Mouse (Mus musculus) inflammation-experienced regulatory T-cells, adult 16 weeks (primary cell): ENCODE data around the gene Zfp764. TPM values are rescaled to one million over a fixed set of nuclear protein-coding genes. Genes with fewer than 3 reads are reported as not detected.

Experiments
- polyA plus RNA-seq: library from polyadenylated mRNA; unstranded; fragments of 100-300 nt; shearing (Covaris generic); gene quantifications from one replicate; pipeline ENCODE4 v1.2.1, GENCODE M21; 2017

Zfp764 gene
- polyA plus RNA-seq = 15.9 TPM

GRCm38 (mm10) chr7:127406002-127406987, at the start of gene Zfp764:
TSS of gene Zfp764 (minus strand) at chr7:127406822.

GRCm38 (mm10) chr7:127448521-127449300, 42.1 kb upstream of the Zfp764 start, which contains the start of gene Zfp689:
TSS of gene Zfp689 (minus strand) at chr7:127449158.

GRCm38 (mm10) chr7:127421388-127422191, 15.0 kb upstream of the Zfp764 start, which contains the start of gene Zfp688:
TSS of gene Zfp688 (minus strand) at chr7:127422068.

GRCm38 (mm10) chr7:127393157-127393943, 13.3 kb downstream of the Zfp764 start, which contains the start of gene E430018J23Rik:
TSS of gene E430018J23Rik (minus strand) at chr7:127393629.

GRCm38 (mm10) chr7:127386641-127387392, 19.8 kb downstream of the Zfp764 start, which contains the start of gene 9130019O22Rik:
TSS of gene 9130019O22Rik (minus strand) at chr7:127387166.

GRCm38 (mm10) chr7:127375271-127376245, 31.1 kb downstream of the Zfp764 start, which contains the start of gene Zfp747:
TSS of gene Zfp747 (minus strand) at chr7:127376050.

Other genes starting within 250 kb of the Zfp764 start
- gene Cd2bp2, start 210.8 kb downstream of the Zfp764 start, polyA plus RNA-seq = 89.7 TPM
- 11.7 TPM for gene Tbc1d10b, start 198.4 kb downstream of the Zfp764 start, polyA plus RNA-seq
- gene Mylpf, start 197.9 kb downstream of the Zfp764 start, polyA plus RNA-seq = 18.9 TPM
- 26.7 TPM for gene Zfp553, start 173.8 kb downstream of the Zfp764 start, polyA plus RNA-seq
- 480 TPM for gene Sept1, start 173.7 kb downstream of the Zfp764 start, polyA plus RNA-seq
- gene Zfp771, start 162.5 kb downstream of the Zfp764 start, polyA plus RNA-seq = 1.8 TPM
- gene Dctpp1, start 146.1 kb downstream of the Zfp764 start, polyA plus RNA-seq = 36.1 TPM
- 31.6 TPM for gene Sephs2, start 132.8 kb downstream of the Zfp764 start, polyA plus RNA-seq
- 462 TPM for gene Itgal, start 110.6 kb downstream of the Zfp764 start, polyA plus RNA-seq
- 0.49 TPM for gene Zfp768, start 61.2 kb downstream of the Zfp764 start, polyA plus RNA-seq
- 20.8 TPM for gene Zfp747, start 30.8 kb downstream of the Zfp764 start, polyA plus RNA-seq
- 9.6 TPM for gene 9130019O22Rik, start 19.7 kb downstream of the Zfp764 start, polyA plus RNA-seq
- gene E430018J23Rik, start 13.2 kb downstream of the Zfp764 start, polyA plus RNA-seq = 7.4 TPM
- gene Zfp688, start 15.2 kb upstream of the Zfp764 start, polyA plus RNA-seq = 52.8 TPM
- gene Zfp689, start 42.3 kb upstream of the Zfp764 start, polyA plus RNA-seq = 10.1 TPM
- gene Prr14, start 52.8 kb upstream of the Zfp764 start, polyA plus RNA-seq = 156 TPM
- gene Fbrs, start 72.4 kb upstream of the Zfp764 start, polyA plus RNA-seq = 9.0 TPM
- gene Srcap, start 105.2 kb upstream of the Zfp764 start, polyA plus RNA-seq = 85.5 TPM
- gene Gm42715, start 112.8 kb upstream of the Zfp764 start, polyA plus RNA-seq = 9.0 TPM
- 12.7 TPM for gene Tmem265, start 154.6 kb upstream of the Zfp764 start, polyA plus RNA-seq
- 100 TPM for gene Phkg2, start 166.5 kb upstream of the Zfp764 start, polyA plus RNA-seq
- gene Ccdc189, start 181.8 kb upstream of the Zfp764 start, polyA plus RNA-seq = 0.95 TPM
- 171 TPM for gene Rnf40, start 181.9 kb upstream of the Zfp764 start, polyA plus RNA-seq
- 1.1 TPM for gene Zfp629, start 209.0 kb upstream of the Zfp764 start, polyA plus RNA-seq